Mouse (Mus musculus): ENCODE measurements around the gene Ezr. TPM values are rescaled to one million over a fixed set of nuclear protein-coding genes. Genes with fewer than 3 reads are reported as not detected.

Ezr gene
- polyA plus RNA-seq, 1 experiment from 2014 or later: 182 TPM

- H3K27me3 ChIP-seq: no peaks in the 10 kb centered on the region
- peak overlapping the region; percentile 69 for H3K27ac ChIP-seq
- no peak overlapping the region for H3K4me2 ChIP-seq
- WGBS: 71% methylated on average over 8 of the region's 8 CpGs
- no peaks in the 10 kb centered on the region for H3K36me3 ChIP-seq
- peaks cover 57% of the 10 kb centered on the region for H3K4me1 ChIP-seq
- no peak overlapping the region for H3K9ac ChIP-seq
- no peak overlapping the region for H3K4me3 ChIP-seq (replicated peaks)
- H3K9me3 ChIP-seq (replicated peaks): no peaks in the 10 kb centered on the region
- no peak for ATAC-seq (replicated peaks; ENCODE audit: low FRiP score)
Measured at GRCm38 (mm10) chr17:6808521-6809165, 26.1 kb upstream of the Ezr start.

- 65% methylated on average over 16 of the region's 16 CpGs for WGBS
Measured at GRCm38 (mm10) chr17:6807827-6808520, 25.4 kb upstream of the Ezr start.

GRCm38 (mm10) chr17:6804853-6805543 lies 22.4 kb upstream of the Ezr start:
- 0 out of 2 replicates have a peak overlapping the region, but pooled peaks have one; percentile 7 for H3K27ac ChIP-seq
- no peak overlapping the region for H3K4me3 ChIP-seq (replicated peaks)
- no peak for ATAC-seq (replicated peaks; ENCODE audit: low FRiP score)
- WGBS: 45% methylated on average over 6 of the region's 6 CpGs
- H3K9me3 ChIP-seq (replicated peaks): no peaks in the 10 kb centered on the region
- H3K27me3 ChIP-seq: no peaks in the 10 kb centered on the region
- H3K36me3 ChIP-seq: no peaks in the 10 kb centered on the region
- peaks cover 35% of the 10 kb centered on the region for H3K4me1 ChIP-seq
- no peak overlapping the region for H3K4me2 ChIP-seq
- no peak overlapping the region for H3K9ac ChIP-seq

More at GRCm38 (mm10) chr17:6807827-6808520, 25.4 kb upstream of the Ezr start:
- Histone ChIP-seq H3K4me3 (replicated peaks) (no peak overlapping the region), H3K4me1 (peaks cover 51% of the 10 kb centered on the region), H3K4me2 (no peak overlapping the region), H3K36me3 (no peaks in the 10 kb centered on the region), H3K9ac (no peak overlapping the region), H3K9me3 (replicated peaks) (no peaks in the 10 kb centered on the region), H3K27me3 (no peaks in the 10 kb centered on the region), H3K27ac (peak overlapping the region; percentile 69)
- no peak for ATAC-seq (replicated peaks; ENCODE audit: low FRiP score)

- H3K4me1 ChIP-seq: peaks cover 29% of the 10 kb centered on the region
- no peak for ATAC-seq (replicated peaks; ENCODE audit: low FRiP score)
- H3K9ac ChIP-seq: no peak overlapping the region
- H3K27me3 ChIP-seq: no peaks in the 10 kb centered on the region
- H3K4me2 ChIP-seq: no peak overlapping the region
- no peaks in the 10 kb centered on the region for H3K9me3 ChIP-seq (replicated peaks)
- no peak overlapping the region for H3K27ac ChIP-seq
- WGBS: 76% methylated on average over 6 of the region's 6 CpGs
- no peak overlapping the region for H3K4me3 ChIP-seq (replicated peaks)
- no peaks in the 10 kb centered on the region for H3K36me3 ChIP-seq
Measured at GRCm38 (mm10) chr17:6804111-6804510, 21.5 kb upstream of the Ezr start.

- Histone ChIP-seq H3K27me3 (no peaks in the 10 kb centered on the region), H3K36me3 (no peaks in the 10 kb centered on the region), H3K9me3 (replicated peaks) (no peaks in the 10 kb centered on the region), H3K4me1 (peaks cover 24% of the 10 kb centered on the region), H3K4me3 (replicated peaks) (no peak overlapping the region), H3K4me2 (no peak overlapping the region), H3K9ac (no peak overlapping the region), H3K27ac (no peak overlapping the region)
- ATAC-seq (replicated peaks; ENCODE audit: low FRiP score): no peak
- WGBS: 100% methylated on average over 1 of the region's 1 CpGs
Measured at GRCm38 (mm10) chr17:6803614-6804013, 21.0 kb upstream of the Ezr start.

GRCm38 (mm10) chr17:6798392-6799061 lies 15.9 kb upstream of the Ezr start:
- Histone ChIP-seq H3K4me3 (replicated peaks) (no peak overlapping the region), H3K4me1 (0 out of 2 replicates have a peak, but pooled peaks cover 3% of the 10 kb centered on the region), H3K9me3 (replicated peaks) (no peaks in the 10 kb centered on the region), H3K27ac (no peak overlapping the region), H3K4me2 (no peak overlapping the region), H3K36me3 (no peaks in the 10 kb centered on the region), H3K9ac (no peak overlapping the region), H3K27me3 (no peaks in the 10 kb centered on the region)
- WGBS: 73% methylated on average over 12 of the region's 12 CpGs
- ATAC-seq (replicated peaks; ENCODE audit: low FRiP score): no peak

- no peak overlapping the region for H3K27ac ChIP-seq
- H3K4me2 ChIP-seq: no peak overlapping the region
- H3K4me3 ChIP-seq (replicated peaks): no peak overlapping the region
- H3K9ac ChIP-seq: no peak overlapping the region
- no peaks in the 10 kb centered on the region for H3K36me3 ChIP-seq
- no peaks in the 10 kb centered on the region for H3K9me3 ChIP-seq (replicated peaks)
- H3K4me1 ChIP-seq: 0 out of 2 replicates have a peak, but pooled peaks cover 3% of the 10 kb centered on the region
- 56% methylated on average over 4 of the region's 4 CpGs for WGBS
- ATAC-seq (replicated peaks; ENCODE audit: low FRiP score): no peak
- H3K27me3 ChIP-seq: no peaks in the 10 kb centered on the region
Measured at GRCm38 (mm10) chr17:6797471-6797870, 14.9 kb upstream of the Ezr start.

GRCm38 (mm10) chr17:6794160-6794751 lies 11.7 kb upstream of the Ezr start:
- 53% methylated on average over 12 of the region's 12 CpGs for WGBS
- no peaks in the 10 kb centered on the region for H3K27me3 ChIP-seq
- H3K4me1 ChIP-seq: 0 out of 2 replicates have a peak, but pooled peaks cover 3% of the 10 kb centered on the region
- H3K9me3 ChIP-seq (replicated peaks): no peaks in the 10 kb centered on the region
- H3K4me2 ChIP-seq: no peak overlapping the region
- no peaks in the 10 kb centered on the region for H3K36me3 ChIP-seq
- no peak overlapping the region for H3K27ac ChIP-seq
- ATAC-seq (replicated peaks; ENCODE audit: low FRiP score): 0 out of 2 replicates have a peak, but pooled peaks have one; percentile 22
- no peak overlapping the region for H3K9ac ChIP-seq
- no peak overlapping the region for H3K4me3 ChIP-seq (replicated peaks)

GRCm38 (mm10) chr17:6789581-6790118 lies 7.1 kb upstream of the Ezr start:
- WGBS: 88% methylated on average over 9 of the region's 9 CpGs
- Histone ChIP-seq H3K4me2 (no peak overlapping the region), H3K4me1 (no peaks in the 10 kb centered on the region), H3K36me3 (no peaks in the 10 kb centered on the region), H3K4me3 (replicated peaks) (no peak overlapping the region), H3K9ac (no peak overlapping the region), H3K27ac (no peak overlapping the region), H3K27me3 (no peaks in the 10 kb centered on the region), H3K9me3 (replicated peaks) (no peaks in the 10 kb centered on the region)
- no peak for ATAC-seq (replicated peaks; ENCODE audit: low FRiP score)

GRCm38 (mm10) chr17:6789103-6789502 lies 6.5 kb upstream of the Ezr start:
- H3K4me3 ChIP-seq (replicated peaks): no peak overlapping the region
- no peak for ATAC-seq (replicated peaks; ENCODE audit: low FRiP score)
- H3K36me3 ChIP-seq: no peaks in the 10 kb centered on the region
- H3K4me2 ChIP-seq: no peak overlapping the region
- H3K27me3 ChIP-seq: no peaks in the 10 kb centered on the region
- no peaks in the 10 kb centered on the region for H3K9me3 ChIP-seq (replicated peaks)
- H3K4me1 ChIP-seq: no peaks in the 10 kb centered on the region
- no peak overlapping the region for H3K27ac ChIP-seq
- H3K9ac ChIP-seq: no peak overlapping the region

GRCm38 (mm10) chr17:6787241-6787640 lies 4.7 kb upstream of the Ezr start:
- 93% methylated on average over 4 of the region's 4 CpGs for WGBS
- Histone ChIP-seq H3K4me2 (no peak overlapping the region), H3K36me3 (no peaks in the 10 kb centered on the region), H3K4me1 (peaks cover 10% of the 10 kb centered on the region), H3K27ac (no peak overlapping the region), H3K27me3 (no peaks in the 10 kb centered on the region), H3K9ac (no peak overlapping the region), H3K4me3 (replicated peaks) (no peak overlapping the region), H3K9me3 (replicated peaks) (no peaks in the 10 kb centered on the region)
- no peak for ATAC-seq (replicated peaks; ENCODE audit: low FRiP score)

Data from kidney, embryonic 15.5 days (tissue).